ENCODE assay signal across 14 mouse cellular contexts in the genomic region with DNA sequence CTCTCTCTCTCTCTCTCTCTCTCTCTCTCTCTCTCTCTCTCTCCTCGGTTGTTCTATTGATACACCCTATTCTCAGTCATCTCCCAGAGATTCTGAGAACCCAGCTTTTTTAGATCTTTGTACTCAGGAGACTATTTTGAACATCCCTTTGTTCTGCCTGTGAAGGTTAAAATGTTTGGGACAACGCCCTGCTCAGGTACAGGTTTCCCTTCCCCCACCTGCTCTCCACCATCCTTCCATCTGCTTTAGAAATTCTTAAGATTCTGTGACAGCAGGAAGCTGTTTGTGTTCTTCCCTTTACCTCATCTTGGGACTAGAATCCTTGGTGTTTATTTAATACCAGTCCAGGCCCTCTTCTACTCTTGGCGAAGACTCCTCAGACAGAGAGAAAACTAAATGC.
"Had no signal": no experiment of that assay in that cellular context is flagged by ENCODE, and none has a peak within 500 bp of the region (broad histone marks: within the 10 kb centered on the region; RNA-seq: fewer than 3 reads in every experiment).

No protein-coding gene starts in this region.

- H3K9ac ChIP-seq: kidney, embryonic 15.5 days; limb, embryonic 13.5 days; liver, embryonic 12.5 days; liver, embryonic 15.5 days; lung, embryonic 15.5 days; midbrain, embryonic 12.5 days; neural tube, embryonic 13.5 days had no signal

- DNase-seq: liver; right cerebral cortex, postnatal 4 days; thymus, adult 2 months; thymus, postnatal 14 days; thymus, postnatal 4 days had no signal

- H3K9me3 ChIP-seq: kidney, embryonic 15.5 days; limb, embryonic 13.5 days; liver, embryonic 12.5 days; liver, embryonic 15.5 days; lung, embryonic 15.5 days; midbrain, embryonic 12.5 days; neural tube, embryonic 13.5 days had no signal

- H3K4me3 ChIP-seq: kidney, embryonic 15.5 days; left cerebral cortex, adult 2 months; limb, embryonic 13.5 days; liver, embryonic 12.5 days; liver, embryonic 15.5 days; lung, embryonic 15.5 days; midbrain, embryonic 12.5 days; neural tube, embryonic 13.5 days had no signal

- H3K27me3 ChIP-seq: liver, embryonic 12.5 days; liver, embryonic 15.5 days; lung, embryonic 15.5 days had no signal

- H3K4me1 ChIP-seq: liver, embryonic 12.5 days; liver, embryonic 15.5 days had no signal

- H3K27ac ChIP-seq: kidney, embryonic 15.5 days; left cerebral cortex, adult 2 months; liver, embryonic 12.5 days; liver, embryonic 15.5 days; lung, embryonic 15.5 days; midbrain, embryonic 12.5 days; neural tube, embryonic 13.5 days; stomach, postnatal 0 days had no signal

- H3K4me2 ChIP-seq: kidney, embryonic 15.5 days; limb, embryonic 13.5 days; liver, embryonic 12.5 days; liver, embryonic 15.5 days; lung, embryonic 15.5 days; midbrain, embryonic 12.5 days; neural tube, embryonic 13.5 days had no signal

- ATAC-seq: liver, embryonic 12.5 days had no signal

- H3K36me3 ChIP-seq: kidney, embryonic 15.5 days; limb, embryonic 13.5 days; liver, embryonic 12.5 days; liver, embryonic 15.5 days; lung, embryonic 15.5 days; midbrain, embryonic 12.5 days; neural tube, embryonic 13.5 days had no signal
